Mouse (Mus musculus) heart, adult 9 months (tissue): ENCODE data around the gene Itsn1.
A peak's percentile ranks its signal among the peaks of the same experiment; 100 is the strongest.

Source experiments
- DNase-seq, 2 experiments: peaks; one replicate each; pipeline ENCODE4 v3.0.0; 2022; ENCODE audit warnings: low spot score in 2 of 2

Itsn1 gene

DNA sequence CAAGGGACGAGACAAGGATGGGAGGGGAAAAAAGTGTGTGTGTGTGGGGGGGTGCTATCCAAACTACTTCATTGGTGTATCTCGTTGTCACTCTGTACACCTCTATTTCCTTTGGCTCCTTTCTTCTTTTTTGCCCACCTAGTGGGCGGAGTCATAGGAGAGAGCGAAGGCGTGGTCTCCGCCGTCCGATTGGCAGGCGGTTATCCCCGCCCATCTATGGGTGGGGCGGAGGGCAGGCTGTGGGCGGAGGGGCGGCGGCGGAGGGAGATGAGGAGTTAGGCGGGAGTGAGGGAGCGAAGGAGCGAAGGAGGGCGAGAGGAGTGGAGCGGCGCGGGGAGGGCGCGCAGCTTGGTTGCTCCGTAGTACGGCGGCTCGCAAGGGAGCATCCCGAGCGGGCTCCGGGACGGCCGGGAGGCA, at the start of gene Itsn1:
Gene Itsn1, plus strand, starts transcription at position 216 of the 417 bp plus-strand sequence.
- peak; percentile 97 to 98 for DNase-seq

DNA sequence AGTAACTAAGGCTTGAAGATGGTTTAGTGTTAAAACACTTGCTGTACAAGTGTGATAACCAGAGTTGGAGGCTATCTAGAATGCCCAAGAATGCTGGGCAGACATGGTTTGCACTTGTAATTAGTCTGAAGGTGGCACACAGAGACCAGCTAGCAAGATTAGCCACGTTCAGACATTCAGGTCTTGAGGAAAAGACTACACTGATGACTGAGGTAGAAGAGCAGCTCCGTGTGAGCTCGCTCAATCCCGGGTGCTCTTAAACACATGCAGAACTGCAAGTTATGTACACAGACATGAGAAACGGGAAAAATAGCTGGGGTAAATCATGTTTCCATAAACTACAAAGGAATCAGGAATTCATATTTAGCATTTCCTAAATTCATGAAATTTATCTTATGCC, 48.4 kb upstream of the Itsn1 start:
- DNase-seq, result no peak

DNA sequence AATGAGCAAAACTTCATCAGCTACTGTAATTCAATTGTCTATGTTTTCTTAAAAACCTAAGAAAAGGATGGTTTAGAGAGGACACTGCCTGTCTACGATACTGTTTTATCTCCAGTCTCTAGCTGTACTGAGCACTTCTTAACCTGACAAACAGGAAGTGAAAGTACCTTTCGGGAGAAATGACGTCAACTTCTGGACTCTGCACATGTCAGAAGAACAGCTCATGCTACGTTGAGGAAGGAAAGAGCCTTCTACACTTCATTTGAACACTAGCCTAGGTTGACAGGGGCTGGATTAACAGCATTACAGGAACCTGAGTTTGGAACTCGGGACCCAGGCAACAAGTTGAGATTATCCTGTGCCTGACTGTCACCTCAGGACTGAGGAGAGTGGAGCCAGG, 43.6 kb upstream of the Itsn1 start:
- DNase-seq, result peak in 1 of 2 experiments; percentile 12

DNA sequence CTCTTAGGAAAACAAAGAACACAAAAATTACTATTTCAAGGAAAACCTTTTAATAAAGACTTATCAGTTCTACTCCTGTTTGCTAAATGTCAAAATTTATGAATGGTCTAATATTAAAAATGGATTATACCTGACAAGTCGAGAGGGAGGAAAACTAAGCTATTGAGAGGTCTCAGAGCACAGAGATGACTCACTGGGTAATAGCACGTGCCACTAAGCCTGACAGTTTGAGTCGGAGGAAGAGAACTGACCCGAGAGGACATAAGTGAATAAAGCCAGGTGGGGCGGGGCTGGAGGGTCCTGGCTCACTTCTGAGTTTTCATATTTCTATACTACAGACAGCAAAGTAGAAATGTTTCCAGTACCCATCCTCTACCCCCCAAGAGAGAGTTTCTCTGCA, 42.7 kb upstream of the Itsn1 start:
- DNase-seq, result no peak

DNA sequence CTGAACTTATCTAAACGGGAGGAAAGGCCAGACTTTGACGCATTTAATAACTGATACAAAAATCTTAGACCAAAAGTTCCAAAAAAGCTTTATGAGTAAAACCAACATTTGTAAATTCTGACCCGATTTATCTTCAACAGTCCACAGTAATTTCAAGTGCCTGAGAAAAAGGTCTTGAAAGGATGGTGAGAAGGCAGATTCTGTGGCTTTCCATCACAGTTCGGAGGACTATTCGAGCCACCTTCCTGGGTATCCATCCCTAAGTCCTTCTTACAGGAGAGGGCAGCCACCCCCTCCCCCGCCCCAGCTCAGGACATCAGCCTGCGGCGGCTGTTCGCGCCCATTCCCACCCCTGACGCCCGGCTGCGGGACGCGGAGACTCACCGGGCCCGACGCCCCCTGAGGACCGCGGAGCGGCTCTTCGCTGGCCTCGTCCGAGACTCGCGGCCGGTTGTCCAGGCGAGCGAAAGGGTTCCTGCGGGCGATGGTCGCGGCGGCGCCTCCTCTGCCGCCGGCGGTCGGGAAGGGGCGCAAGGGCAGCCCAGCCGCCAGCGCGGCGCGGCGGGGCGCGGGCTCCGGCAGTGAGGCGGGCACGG, 41.0 kb upstream of the Itsn1 start:
- DNase-seq, result no peak

DNA sequence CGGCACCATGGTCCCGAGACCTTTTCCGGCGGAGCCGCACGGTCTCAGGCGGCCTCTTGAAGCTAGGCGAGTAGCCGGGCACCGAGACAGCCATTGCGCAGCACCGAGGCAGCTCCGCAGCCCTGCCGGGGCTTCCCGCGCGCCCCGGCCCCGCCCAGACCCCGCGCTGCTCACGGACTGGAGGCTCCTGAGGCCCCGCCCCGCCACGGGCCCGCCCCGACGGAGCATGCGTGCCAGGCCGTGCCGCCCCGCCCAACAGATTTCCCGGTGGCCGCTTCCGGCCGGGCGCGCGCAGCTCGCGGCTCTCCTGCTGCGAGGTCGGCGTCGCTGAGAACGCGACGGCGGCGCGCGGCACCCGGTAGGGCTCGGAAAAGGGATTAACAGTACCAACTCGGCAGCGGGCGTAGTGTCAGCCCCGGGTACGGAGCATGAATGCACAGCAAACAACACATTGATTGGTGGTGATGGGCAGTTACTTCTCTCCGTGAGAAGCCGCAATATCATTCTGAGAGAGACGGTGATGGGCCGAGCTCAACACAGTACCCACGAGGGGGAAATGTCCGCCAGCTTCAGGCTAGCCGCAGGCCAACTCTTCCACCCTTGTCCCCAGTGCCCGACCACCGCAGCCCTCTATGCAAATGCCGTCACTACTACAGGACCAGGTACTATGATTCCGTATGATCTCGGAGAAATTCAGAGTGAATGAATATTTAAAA, 40.3 kb upstream of the Itsn1 start, which contains the start of gene Donson:
Gene Donson, minus strand, starts transcription at position 152 of the 716 bp plus-strand sequence.
- peak; percentile 91 to 92 for DNase-seq

DNA sequence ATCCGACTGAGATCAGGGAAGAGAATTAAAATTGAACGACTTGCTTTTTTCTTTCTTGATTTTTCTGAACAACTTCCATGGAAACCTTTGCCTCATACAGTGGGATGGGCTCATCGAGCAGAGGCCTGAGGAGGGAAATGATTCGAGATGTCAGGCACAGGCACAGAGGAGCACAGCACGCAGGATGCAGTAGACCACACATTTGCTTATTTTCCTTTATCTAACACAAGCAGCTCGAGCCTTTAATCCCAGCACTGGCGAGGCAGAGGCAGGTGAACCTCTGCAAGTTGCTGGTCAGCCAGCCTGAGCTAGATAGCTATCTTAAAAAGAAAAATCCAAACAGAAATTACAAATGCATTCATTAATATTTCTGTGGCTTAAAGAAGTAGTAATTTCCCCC, 39.3 kb upstream of the Itsn1 start:
- no peak for DNase-seq

DNA sequence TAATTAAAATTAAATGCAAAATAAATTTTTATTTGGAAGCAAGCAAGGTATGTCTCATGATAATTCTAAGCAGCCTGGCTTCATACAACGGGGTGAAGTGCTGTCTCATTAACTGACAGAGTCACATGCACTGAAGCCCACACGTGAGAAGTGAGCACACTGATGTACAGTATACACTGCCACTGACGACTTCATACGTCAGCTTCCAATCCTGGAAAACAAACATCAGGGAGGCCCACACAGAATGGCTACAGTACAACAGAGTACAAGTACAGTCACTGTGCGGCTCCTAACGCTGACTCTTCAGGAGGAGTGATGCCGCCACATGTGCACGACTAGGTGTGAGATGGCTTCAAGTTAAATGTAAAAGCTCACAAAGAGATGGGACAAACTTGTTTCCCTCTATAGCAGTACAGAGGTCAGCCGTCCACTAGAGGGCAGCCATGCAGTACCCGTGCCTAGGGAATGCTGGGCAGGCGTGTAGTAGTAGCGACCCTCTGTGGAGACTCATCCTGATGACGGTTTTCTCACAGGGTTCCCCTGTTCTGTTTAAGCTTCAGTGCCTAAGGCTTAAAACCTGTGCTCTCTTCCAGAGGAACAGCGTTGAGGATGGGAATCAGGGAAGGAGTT, 34.5 kb upstream of the Itsn1 start:
- peak; percentile 35 to 68 for DNase-seq

DNA sequence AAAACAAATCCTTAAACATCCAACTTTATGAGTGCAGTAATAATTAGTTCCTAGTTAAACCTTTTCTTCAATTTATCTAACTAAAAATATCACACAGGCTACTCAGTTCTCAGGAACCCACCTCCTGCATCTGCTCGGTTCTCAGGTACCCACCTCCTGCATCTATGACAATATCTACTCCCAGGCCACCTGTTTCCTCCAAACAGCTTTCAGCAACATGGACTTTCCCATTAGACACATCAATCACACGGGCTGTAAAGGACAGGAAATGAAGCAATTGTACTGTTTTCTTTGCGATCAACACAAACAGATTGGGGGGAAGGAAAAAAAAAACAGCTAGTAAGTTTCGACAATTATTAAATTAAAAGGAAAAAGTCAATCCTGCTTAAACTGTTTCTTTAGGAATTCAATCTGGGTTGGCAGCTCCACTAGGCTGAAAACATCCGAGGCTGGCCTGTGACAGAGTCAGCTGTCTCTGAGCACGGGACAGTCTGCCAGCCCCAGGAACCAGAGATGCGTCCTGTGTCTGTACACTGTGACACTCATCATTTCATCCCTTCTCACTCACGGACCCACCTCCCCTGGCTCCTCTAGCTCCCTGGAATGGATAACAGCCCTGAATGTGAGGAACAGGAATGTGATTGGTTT, 33.8 kb upstream of the Itsn1 start:
- no peak for DNase-seq

DNA sequence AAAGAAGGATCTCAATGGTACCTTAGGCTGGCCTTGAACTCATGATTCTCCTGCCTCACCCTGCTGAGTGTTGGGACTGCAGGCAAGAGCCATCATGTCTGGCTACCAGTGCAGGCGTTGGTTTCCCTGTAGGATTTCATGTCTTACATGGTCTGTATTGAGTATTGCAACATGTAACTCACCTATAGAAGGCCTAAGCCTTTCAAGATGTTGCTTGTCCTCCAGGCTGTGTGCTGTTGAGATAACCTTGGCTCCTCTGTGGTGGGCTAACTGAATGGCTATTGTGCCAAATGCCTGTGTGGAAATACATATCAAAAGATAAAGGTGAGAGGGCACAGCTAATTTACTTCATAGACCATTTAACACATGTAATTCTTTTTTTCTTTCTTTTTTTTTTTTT, 30.1 kb upstream of the Itsn1 start:
- no peak for DNase-seq

DNA sequence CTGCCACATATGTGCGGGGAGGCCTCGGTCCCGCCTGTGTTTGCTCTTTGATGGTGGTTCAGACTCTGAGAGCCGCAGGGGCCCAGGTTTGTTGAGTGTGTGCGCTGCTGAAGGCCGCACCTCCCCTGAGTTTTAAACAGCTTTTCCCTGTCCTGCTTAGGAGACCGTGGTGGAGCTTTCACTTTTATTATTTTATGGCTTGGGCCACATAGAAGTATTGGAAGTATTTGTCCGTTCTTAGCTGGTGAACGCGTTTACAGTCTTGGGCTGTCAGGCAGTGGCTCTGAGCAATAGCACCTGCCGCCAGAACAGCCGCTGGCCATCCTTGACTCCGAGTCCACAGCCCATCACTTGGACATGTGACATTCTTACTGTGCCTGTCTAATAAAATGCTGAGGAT, 27.2 kb upstream of the Itsn1 start:
- DNase-seq, result no peak

DNA sequence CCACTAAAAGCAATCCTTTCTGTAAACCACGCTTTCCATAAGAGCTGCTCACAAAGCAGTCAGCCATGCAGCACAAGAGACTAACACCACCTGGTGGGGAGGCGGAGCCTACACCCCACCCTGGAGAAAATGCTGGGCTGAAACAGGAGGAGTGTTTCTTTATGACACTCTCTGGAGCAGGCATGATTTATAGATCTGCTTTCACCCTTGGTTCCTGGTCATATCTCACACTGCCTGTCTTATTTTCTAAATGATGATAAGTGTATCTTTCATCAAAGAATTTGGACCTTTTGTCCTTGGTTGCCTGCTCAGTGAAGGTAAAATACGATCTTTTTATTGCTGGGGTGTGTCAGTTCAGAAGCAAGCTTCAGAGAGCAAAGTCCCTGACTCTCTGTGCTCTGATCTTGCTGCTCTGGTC, 26.3 kb upstream of the Itsn1 start:
- no peak for DNase-seq

DNA sequence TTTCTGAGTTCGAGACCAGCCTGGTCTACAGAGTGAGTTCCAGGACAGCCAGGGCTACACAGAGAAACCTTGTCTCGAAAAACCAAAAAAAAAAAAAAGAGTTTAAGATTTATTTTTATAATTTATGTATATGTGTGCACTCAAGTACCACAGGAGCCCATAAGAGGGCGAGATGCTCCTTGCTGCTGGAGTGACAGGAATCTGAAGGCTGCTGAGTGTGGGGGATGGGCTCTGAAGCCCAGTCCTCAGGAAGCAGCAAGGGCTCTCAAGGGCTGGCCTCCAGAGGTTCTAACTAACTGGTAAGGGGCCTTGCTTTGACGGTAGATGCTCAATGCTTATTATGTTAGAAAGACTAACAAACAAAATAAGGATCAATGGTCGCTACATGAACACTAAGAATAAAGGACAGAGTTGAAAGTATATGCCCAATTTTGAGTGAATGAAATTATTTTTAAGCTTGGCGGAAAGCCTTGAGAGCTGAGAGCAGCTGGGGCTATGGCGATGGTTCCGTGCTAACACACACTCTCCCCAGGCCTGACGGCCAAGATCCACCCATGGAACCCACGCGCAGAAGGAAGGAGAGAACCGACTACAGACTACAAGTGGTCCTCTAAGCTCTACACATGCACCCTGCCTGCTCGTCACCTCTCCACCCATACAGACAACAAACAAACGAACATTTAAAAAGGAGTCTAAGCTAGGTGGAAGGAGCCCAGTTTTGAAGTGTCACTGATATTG, 24.3 kb upstream of the Itsn1 start:
- no peak for DNase-seq

DNA sequence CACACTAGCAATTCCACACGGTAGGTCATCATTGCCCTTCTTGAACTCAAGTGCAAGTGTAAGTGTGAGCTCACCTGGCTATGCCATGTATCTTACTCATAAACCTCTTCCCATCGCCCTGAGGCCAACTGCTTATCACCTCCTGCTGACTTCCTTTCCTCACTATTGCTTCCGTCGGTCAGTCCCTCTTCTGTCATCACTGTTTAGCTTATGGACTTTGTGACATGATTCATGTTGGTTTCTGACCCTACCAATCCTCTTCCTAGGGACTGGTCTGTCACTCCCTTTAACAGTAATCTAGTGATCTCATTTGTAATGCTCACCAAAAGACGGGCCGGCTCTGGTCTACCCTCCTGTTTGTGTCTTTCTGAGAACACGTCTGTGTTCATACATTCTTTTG, 18.8 kb upstream of the Itsn1 start:
- DNase-seq, result no peak

DNA sequence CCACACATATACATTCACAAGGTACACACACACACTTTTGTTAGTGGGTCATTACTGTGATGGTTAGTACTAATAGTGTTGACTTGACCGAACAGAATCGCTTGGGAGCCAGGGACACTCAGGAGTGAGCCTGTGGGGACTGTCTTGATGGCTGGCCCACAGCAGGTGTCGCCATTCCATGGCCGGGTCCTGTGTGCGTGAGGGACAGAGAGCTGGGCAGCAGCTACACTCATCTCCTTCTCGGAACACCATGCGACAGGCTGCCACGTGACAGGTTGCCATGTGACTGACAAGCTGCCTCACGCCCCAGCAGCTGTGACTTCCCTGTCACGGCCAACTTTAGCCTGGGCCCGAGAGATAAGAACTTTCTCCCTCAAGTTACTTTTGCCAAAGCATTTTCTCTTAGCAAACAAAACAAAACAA, 12.1 kb upstream of the Itsn1 start:
- DNase-seq, result peak; percentile 64 to 70

DNA sequence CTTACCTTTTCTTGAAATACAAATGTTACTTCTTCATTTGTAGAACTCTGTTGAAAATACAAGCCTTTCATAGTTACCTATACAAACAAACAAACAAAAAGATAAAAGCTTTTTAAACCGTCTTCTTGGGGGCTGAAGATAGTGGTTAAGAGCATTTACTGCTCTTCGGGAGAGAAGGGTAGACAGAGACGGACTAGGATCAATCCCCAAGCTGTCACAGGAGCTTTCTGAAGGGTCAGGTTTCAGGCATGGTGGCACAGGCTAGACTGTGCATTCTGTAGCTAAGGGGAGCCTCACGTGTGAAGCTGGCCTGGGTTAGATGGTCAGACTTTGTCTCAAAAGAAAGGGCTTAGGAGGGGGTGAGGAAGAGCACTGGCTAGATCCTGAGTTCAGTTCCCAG, 11.7 kb upstream of the Itsn1 start:
- DNase-seq, result no peak

DNA sequence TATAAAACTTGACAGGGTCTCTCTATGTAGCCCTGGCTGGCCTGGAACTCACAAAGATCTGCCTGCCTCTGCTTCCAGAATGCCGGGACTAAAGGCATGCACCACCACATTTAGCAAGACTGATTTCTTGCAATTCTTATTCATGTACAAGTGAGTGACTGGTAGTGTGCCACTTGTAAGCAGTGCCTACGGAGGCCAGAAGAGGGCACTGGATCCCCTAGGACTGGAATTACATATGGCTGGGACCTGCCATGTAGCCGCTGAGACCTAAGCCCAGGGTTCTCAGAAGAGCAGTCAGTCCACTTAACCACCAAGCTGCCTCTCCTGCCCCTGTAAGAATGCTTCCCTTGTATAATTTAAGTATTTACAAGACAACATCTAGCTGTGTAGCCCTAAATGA, 4.8 kb upstream of the Itsn1 start:
- peak in 1 of 2 experiments; percentile 66 for DNase-seq

DNA sequence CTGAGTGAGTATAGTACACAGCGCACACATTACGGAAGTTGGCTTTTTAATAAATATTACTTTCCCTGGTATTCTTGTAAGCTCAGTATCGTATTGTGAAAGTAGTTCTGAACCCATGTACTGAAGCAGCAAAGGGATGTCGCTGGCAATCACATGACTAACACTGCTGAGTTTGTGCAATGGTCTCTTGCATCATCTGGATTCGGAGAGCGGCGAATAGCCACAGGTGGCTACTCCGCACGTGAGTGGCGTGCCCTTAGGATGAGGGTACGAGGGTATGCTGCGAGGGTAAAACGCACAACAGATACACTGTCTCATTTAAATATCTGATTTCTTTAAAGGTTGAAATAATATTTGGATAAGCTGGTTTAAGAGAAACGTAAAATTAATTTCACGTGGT, 1.6 kb upstream of the Itsn1 start:
- DNase-seq, result no peak

DNA sequence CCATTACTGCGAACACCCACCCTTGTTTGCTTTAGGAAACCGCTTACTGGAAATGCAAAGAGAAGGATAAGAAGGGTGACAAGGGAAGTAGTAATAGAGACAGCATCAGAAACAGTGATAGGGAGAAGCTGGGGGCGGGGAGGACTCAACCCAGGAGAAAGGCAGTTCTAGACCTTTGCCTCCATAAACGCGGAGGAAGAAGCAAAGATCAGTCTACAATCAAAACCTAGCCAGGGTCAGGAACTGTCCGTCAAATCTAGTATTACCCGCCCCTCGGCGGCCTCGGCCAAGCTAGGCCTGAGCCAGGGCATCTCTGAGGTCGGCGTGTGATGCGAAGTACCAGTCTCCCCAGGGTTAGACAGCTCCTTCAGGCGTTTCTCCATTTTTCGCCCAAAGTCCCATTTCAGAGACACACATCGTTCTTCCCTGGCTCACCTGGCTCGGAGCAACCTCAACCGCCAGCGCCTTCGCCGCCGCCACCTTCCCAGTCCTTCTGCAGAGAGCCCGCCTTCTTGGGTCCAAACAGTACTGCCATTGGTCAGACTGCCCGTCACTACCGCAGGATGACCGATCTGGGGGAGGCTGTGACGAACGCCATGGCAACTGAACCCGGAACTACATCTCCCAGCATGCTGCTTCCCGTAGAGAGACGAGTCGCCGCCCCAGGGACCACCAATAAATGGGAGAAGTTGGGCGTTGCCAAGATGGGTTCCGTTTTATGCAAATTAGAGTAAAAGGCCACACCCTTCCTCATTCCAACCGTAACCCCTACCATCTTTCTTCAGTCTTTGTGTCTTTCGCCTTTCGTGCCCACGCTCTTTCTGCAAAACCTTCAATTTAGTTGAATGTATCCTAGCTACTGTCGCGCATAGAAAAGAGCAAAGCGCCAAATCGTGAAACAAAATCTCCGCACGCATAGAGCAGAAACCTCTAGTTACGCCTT, 687 bp upstream of the Itsn1 start, which contains the start of gene Cryzl1:
Gene Cryzl1, minus strand, starts transcription at position 853 of the 943 bp plus-strand sequence.
- peak; percentile 100 for DNase-seq

DNA sequence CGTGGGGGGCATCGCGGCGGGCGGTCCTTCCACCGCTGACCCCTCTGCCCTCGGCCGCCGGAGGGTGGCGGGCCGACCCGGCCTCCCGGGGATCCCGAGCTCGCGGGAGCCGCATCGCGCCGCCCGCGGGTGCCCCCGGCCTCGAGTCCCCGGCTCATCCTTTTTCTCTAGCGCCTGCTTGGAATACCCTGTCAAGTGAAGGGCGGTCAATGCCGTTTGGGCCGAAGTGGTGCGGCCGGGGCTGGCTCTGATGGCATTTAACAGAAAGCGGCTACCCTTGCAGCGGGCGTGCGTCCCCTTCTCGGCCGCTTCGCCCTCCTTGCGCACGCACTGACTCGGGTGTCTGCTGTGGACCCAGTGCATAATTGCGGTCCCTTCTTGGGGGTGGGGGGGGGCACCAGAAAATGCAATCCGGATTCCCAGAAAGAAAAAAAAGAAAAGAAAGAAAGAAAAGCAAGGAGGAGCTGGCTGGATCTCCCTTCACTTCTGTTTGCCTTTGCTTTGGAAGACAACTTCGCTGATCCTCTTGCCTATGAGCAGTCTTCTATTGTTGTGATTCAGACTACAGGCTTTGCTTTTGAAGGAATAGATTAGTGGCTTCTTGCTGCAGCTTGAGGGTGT, 850 bp downstream of the Itsn1 start:
- peak in 1 of 2 experiments; percentile 32 for DNase-seq
